Mouse (Mus musculus): Measurements from ENCODE around the gene Pex11b.
A peak's percentile ranks its signal among the peaks of the same experiment; 100 is the strongest.
"Not testable (repeated sequence)": the region's sequence is repeated elsewhere in the genome, so short reads cannot be mapped to it uniquely, and the experiment has no call there.

Gene Pex11b

DNA sequence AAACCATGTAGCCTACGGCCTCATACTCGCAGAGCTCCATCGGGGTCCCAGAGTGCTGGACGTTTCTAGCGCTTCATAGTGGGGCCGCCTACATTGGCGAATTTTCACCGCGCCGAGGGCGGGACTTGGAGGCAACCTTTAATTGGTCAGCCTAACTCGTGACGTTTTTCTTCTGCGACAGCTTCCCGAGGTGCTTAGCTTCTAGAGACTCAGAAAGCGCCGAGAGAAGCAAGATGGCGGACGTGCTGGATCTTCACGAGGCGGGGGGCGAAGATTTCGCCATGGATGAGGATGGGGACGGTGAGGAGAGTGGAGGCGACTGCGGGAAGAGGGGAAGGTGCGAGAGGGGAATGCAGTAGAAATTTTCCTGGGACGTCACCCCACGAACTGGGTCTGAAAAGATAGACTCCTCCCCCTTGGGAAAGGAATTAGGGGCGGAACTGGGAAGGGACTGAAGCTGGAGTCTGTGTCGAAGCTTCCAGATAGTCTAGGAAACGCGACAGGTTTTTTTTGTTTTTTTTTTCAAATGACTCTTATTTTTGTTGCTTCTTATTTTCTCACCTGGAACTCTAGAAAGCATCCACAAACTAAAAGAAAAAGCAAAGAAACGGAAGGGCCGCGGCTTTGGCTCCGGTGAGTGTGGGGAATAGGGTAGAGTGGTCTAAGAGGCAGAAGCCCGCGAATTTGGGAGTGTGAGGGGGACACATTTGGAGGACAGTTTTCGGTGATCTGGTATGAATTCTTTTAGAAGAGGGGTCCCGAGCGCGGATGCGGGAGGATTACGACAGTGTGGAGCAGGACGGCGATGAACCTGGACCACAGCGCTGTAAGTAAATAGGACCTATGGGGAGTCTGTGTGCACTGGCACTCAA, 5.2 kb upstream of the Pex11b start, which contains the start of gene Rbm8a:
Rbm8a (plus strand) TSS at position 205 of the 872 bp plus-strand sequence.
- peak; percentile 94 for DNase-seq

DNA sequence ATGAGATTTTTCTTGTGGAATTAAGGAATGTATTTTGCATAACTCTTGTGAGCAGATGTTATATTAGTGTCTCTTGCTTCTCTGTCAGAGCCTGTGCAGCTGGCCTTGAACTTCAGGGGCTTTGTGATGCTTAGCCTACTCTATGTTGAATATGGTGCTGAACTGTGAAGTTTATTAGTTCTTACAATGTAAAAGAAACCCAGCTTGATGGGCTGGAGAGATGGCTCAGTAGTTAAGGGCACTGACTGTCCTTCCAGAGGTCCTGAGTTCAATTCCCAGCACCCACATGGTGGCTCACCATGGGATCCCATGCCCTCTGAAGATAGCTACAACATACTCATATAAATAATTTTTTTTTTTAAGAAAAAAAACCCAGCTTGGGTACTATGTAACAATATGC, 3.1 kb upstream of the Pex11b start:
- no peak for DNase-seq

DNA sequence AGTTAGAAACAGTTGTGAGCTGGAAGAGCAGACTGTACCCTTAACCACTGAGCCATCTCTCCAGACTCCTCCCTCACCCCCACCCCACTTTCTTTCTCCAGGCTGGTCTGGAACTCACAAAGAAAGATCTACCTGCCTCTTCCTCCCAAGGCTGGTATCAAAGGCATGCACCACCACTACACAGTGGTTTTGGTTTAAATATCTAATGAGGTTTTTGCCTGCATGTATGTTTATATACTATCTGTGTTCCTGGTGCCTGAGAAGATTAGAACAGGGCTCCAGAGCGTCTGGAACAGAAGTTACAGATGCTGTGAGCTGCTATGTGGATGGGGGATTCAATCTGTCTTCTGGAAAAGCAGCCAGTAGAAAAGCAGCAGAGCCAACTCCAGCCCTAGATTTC, 1.2 kb upstream of the Pex11b start:
- DNase-seq = no peak

DNA sequence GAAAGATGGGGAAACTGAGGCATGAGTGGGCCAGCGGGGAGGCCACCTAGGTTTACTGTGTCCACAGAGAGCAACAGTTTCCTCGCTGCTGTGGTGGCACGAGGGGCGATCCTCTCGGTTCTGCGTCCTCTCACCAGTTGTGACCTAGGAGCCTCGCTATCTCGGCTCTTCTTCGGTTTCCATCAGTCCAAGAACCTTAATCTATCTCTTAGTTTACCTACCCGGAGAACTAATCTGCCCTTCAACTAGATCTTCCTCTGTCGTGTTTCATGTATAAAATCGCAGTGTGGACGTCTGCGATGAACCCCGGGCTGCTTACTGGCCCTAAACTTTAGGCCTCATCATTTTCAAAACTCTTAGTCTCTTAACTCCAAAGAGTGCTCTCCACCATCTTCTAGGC, 730 bp downstream of the Pex11b start:
- no peak for DNase-seq

DNA sequence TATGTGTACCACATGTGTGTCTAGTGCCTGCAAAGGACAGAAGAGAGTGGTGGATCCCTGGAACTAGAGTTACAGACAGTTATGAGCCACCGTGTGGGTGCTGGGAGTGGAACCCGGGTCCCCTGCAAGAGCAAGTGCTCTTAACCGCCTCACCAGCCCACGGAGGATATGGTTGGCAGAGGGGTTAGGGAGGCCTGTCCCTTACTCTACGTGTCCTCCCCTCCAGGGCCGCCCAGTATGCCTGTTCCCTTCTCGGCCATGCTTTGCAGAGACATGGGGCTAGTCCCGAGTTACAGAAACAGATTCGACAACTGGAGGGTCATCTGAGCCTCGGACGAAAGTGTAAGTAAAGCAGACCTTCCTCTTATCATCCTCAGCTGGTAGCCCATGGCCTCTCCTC, 1.3 kb downstream of the Pex11b start:
- peak; percentile 6 for DNase-seq

DNA sequence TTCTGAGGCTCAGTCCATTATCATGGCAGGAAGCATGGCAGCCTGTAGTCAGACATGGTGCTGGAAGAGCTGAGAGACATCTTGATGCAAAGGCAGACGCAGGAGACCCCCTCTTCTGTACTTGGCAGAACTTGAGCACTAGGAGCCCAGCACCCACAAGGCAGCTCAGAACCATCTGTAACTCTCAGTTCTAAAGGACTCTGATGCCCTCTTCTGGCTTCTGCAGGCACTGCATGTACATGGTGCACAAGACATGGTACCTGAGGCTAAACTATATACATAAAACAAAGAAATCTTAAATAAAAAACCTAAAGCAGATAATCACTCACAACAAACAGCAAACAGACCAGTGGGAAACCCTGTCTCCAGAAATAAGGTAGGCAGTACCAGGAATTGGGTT, 4.0 kb downstream of the Pex11b start:
- peak; percentile 58 for DNase-seq

DNA sequence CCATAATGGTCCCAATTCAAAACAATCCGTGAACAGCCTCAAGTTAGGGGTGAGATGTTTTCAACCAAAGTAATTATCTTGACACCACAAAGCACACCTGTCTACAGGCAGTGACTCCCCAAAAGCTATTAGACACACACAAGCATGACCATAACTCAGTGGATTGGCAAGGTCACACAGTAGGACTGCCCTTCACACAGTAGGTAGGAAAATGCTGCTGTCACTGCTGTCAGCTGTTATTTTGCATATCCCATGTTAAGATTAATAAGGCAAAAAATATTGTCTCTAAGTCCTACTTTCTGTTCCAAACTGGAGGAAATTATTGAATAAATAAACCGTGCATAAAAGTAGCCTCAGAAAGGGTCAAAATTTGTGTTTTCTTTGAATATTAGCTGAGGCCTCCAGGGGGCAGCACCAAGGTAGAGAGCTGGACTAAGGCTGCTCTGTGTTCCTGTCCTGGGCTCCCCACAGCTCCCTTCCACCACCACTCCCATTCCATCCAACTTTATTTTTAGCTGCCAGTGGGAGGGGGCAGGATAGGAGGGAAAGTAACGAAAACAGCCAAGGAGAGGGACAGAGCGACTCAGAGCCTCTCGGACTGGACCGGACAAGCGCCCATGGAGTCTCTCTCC, 10.0 kb downstream of the Pex11b start, which contains the start of gene Itga10:
Itga10 (plus strand) TSS at position 567 of the 632 bp plus-strand sequence.
- peak; percentile 45 for DNase-seq

DNA sequence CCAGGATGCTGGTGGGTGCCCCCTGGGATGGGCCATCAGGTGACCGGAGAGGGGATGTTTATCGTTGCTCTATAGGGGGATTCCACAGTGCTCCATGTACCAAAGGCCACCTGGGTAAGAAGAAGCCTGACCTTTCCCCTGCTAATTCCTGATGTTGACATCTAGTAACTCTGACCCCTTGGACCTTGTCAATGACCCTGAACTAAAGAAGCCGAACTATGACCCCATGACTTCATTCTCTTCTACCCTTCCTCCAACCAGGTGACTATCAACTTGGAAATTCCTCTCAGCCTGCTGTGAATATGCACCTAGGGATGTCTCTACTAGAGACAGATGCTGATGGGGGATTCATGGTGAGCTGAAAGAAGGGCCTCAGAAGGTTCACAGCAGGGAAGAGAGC, 12.2 kb downstream of the Pex11b start:
- no peak for DNase-seq

DNA sequence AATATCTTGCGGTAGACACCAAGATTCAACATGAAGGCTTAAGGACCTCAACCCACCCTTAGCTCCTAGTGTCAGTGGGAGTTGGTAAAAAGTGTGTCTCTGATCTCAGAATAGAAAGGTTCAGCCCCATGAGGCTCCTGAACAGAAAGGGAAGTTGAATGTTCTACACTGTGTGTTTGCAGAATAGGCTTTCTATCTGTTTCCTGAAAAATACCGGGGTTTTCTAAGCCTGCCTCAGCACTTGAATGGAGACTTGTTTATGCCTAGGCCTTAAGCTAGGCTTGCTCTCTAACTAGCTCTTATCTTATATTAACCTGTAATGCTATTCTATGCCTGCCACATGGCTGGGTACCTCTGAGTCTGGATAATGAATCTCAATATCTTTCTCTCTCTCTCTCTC, 25.7 kb downstream of the Pex11b start:
- no peak for DNase-seq

DNA sequence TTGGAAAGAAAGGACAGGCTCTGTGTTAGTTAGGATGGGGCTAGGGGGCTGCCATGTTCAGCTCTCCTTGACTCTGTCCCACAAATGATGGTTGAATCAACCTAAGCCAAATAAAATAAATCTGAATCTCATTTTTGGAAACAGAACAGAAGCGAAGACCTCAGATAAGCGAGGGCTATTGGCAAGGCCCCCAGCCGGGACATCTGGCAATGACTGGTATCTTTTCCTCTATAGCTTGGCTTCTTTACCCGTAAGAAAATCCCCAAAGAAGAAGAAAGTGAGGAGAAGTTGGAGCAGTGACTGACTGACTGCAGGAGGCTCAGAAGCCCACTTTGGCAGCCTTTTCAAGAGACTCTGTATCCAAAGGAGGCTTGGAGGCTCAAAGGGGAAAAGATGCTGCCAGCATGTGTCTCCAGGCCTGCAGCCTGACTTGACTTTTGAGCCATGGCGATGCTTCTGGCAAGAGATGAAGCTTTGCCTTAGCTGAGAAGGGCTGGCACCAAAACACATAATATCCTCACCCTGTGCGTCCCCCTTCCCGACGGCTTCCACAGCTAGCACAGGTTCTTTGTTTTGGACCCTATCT, 27.6 kb downstream of the Pex11b start:
- DNase-seq = no peak

DNA sequence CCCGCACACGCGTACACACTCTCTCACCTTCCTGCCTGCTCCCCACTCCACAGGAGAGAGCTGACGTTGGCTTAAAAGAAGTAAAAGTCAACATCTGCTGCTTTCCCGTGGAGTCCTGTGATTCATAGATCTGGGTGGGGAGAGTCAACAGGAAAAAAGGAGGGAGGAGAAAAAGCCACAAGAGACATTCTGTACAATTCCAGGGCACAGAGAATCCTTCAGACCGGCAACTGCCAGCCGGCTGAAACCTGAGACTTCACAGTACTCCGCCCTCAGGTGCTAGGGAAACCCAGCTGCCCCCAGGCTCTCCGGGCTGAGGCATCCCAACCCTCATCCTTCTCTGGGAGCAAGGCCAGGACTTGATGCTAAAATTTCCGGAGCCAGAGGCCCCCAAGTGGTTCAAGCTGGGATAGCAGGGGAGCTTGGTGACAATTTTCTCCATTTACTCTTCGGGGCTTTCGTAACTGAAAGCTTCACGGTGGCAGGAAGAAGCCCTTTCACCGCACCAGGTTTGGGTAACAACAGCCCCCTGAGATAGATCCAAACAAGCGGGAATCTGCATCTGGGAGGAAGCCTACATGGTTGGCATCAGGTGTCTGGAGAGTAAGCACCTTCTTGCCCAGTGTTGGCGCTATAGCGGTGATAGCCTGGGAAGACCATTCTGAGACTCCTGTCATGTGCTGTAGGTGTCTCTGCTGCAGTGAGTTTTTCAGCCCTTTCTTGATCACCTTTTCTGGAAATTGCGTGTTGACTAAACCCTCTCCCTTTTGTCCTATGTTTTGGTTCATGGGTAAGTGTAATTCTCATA, 28.5 kb downstream of the Pex11b start:
- peak; percentile 92 for DNase-seq

DNA sequence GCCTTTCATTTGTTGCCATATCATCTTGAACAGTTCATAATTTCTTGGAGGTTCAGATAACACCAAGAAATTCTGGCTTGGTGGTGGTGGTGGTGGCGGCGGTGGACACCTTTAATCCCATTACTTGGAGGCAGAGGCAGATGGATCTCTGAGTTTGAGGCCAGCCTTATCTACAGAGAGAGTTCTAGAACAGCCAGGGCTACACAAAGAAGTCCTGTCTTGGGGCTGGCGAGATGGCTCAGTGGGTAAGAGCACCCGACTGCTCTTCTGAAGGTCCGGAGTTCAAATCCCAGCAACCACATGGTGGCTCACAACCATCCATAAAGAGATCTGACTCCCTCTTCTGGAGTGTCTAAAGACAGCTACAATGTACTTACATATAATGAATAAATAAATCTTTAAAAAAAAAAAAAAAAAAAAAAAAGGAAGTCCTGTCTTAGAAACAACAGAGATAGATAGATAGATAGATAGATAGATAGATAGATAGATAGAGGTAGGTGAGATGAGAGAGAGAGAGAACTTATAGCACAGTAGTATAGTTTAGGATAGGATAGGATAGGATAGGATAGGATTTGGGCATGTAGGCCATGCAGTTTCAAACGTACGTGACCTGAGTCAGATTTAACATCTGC, 30.7 kb downstream of the Pex11b start:
- DNase-seq = not testable (repeated sequence)

DNA sequence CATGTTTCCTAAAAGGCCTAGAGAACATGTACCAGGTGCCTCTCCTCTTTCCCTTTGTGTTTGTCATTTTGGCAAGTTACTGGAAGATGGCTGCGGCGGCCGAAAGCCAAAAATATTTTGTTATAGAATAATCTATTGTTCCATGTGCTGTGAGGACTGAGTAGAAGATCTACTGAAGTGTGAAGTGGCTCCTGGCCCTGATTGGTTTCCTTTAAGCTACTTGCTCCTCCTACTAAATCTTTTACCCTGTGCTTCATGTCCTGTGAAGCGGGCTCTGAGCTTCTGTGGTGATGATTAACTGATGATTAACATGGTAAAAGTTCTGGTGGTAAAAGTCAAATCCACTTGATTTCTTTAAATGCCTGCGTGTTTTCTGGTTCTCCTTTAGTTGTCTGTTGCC, 31.7 kb downstream of the Pex11b start:
- no peak for DNase-seq

DNA sequence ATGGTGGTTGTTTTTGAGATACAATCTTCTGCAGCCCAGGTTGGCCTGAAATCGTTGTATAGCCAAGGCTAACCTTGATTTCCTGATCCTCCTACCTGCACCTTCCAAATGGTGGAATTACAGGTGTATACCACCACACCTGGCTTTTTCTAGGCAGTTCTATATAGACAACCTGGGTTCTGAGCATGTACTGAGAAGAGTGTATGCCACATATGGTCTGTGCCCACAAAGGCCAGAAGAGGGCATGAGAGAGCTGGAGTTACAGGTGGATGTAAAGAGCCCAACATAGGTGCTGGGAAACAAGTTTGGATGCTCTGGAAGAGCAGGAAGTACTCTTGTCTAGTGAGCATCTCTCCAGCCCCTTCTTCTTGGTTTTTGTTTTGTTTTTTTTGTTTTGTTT, 32.1 kb downstream of the Pex11b start:
- no peak for DNase-seq

DNA sequence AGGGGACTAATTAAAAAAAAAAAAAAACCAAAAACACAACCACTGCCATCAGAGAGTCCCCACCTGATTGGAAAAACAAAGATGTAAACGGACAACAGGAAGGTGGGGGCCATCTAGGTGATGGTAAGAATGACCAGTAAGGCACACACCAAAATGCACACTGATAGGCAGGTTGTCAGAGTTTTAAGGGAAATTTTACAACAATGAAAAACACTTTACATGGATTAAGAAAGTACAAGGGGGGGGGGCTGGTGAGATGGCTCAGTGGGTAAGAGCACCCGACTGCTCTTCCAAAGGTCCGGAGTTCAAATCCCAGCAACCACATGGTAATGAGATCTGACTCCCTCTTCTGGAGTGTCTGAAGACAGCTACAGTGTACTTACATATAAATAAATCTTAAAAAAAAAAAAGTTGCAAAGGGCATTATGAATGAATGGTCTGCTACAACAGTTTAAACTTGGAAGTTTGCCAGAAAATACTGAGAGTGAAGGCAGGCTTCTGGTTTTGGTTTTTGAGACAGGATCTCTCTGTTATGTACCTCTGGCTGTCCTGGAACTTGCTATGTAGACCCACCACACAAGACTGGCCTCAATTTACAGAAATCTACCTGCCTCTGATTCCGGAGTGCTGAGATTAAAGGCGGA, 33.4 kb downstream of the Pex11b start:
- DNase-seq = no peak

DNA sequence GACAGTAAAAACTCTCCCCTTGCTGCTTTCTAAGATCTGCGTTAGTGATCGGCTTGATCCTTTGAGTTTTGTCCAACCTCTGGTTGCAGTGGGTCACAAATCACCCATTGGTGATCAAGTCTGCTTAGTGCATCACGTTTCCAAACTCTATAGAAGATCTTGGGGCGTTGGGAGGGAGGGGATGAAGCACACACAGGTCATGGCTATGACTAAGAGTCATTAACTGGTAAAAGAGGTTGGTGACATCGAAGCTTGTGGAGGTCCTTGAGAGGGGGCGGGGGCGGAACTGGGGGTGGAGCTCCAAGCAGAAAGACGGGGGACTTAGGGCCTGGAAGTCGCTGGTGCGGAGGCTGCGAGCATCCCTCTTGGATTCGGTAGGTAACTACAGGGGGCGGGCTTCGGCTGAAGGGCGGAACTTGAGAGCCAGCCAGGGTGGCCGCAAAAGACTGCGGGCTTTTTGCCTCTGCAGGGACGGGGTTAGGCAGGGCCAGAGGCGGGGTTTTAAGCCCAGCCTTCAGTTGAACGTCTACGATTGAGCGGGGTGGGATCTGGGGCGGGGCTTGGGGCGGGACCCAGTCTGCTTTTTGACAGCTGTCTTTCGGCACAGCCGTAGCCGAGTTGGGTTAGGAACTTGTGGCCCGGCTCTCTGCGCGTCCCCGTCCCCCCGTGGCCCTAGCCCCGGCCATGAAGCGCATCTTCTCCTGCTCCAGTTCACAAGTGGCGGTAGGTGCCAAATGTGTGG, 34.7 kb downstream of the Pex11b start, which contains the start of gene Ankrd35:
Ankrd35 (plus strand) TSS at position 405 of the 742 bp plus-strand sequence.
- peak; percentile 62 for DNase-seq

DNA sequence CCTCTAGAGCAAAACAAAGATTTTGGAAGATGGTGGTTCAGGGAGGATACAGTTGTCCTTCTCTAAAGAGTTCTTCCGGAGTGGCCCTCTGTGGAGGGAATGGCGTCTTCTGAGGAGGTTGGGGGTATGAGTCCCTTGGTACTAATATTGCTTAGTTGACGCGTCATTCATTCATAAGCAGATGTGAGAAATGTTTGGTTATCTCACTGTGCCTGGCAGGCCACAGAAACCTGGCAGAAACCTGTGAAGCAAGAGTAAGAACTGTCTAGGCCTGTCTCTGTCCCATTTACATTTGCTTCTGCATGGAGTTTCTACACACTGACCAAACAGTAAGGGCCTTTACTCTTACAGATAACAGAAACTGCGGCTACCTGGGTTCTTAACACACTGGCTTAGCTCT, 36.3 kb downstream of the Pex11b start:
- DNase-seq = no peak

DNA sequence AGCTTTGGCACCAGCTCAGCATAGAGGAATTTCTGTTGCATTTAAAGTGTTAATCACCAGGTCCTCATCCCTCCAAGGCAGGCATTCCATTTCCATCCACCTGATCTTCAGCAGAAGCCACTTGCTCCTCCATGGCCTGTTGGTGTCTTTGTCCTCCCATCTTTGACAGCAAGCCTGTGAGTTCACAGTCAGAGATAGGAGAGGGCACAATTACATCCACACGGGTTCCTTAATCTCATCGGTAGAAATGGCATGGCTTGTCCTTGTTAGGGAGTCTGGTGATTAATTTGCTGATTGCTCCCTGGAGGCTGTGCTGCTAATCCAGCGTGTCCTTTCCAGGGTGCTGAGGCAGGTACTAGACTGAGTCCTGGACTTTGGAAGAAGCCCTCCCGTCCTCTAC, 38.3 kb downstream of the Pex11b start:
- no peak for DNase-seq

DNA sequence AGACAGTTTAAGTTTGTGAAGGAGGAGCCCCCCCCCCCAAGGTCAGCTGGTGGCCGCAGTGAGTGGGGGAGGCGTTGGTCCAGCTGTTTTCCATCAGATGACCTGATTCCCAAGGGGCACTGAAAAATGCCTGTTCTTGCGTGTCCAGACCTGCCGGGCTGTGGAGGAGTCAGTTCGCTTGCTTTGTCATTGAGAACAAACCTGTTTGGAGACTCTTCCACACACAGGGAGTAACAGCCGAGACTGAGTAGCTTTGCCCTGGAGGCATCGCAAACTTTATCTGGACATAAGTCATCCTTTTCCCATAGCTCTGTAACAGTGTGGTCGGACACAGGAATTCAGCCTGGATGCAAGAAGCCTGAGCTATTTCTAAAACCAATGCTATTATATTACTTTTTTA, 39.3 kb downstream of the Pex11b start:
- DNase-seq = no peak

DNA sequence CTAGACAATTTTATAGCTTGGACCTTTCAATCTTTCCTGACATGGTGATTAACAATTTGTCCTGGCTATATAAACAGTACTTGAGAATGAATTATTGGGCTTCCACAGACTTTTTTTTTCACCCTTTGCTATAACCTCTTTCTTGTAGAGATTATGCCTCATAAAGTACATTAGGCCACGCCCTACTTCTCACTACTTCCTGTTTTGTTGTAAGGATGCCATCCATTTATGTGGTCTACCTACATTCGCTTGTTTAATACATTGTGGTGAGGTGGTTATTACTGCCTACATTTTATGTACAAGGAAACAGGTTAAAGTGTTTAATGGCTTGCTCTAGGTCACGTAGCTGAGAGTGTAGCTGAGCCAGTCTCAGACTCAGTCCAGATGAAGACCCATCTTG, 40.0 kb downstream of the Pex11b start:
- no peak for DNase-seq

DNA sequence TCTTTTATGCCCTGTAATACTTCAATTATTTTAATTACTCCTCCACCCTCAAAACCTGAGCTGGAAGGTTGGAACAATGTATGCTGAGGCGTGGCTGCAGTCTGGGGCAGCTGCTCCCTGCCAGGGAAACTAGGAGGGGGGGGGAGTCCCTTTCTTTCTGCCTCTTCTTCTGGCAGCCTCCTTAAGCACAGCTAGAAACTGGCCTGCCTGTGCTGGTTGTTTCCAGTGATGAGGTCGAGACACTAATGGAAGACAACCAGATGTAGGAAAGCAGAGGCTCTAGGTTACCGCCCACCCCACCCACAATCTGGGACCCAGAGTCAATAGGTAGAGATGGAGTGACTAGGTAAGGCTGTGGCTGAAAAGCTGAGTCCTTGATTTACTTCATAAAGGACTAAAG, 40.5 kb downstream of the Pex11b start:
- DNase-seq = no peak

Measured in right cerebral cortex, postnatal 4 days (tissue).